Mouse (Mus musculus): ENCODE measurements around the gene Lypd5.

DNA sequence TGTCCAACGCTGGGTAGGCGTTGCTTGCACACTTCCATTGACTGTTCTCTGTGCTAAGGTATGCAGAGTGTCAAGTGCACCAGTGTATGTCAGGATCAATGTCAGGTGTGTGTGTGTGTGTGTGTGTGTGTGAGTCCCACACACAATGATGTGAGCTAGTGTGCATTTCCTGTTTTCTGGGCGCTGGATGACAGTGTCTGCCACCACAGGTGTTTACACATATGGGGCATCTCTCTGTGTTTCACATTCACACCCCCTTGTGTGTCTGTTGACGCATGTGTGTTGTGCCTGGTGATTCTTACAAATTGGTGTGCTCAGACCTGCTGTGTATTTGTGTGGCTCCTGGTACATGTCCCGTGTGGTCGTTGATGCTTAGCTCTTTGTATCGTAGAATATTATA lies 19.9 kb downstream of the Lypd5 start:
- no peak for TF ChIP-seq CTCF (IDR thresholded peaks at IDR 0.05; ENCODE audit: extremely low read depth, insufficient read depth, insufficient read length, insufficient replicate concordance)
- no peak for TF ChIP-seq POLR2A (IDR thresholded peaks at IDR 0.05; ENCODE audit: low read depth, low read length)

Data from spleen, adult 2 months (tissue).